ENCODE assay signal across 9 mouse cellular contexts in genomic region chr1:42491644-42492277, GRCm38 (mm10).
DNase-seq lines count a peak whose midpoint lies in the region; ATAC-seq and TF ChIP-seq lines count a peak whose summit lies in the region.
"Had no signal": no experiment of that assay in that cellular context is flagged by ENCODE, and none has a peak within 500 bp of the region (broad histone marks: within the 10 kb centered on the region; RNA-seq: fewer than 3 reads in every experiment).

No protein-coding gene starts in this region.

- no peaks in the 10 kb centered on the region for H3K4me1 ChIP-seq in heart, adult 2 months (ENCODE audit: control insufficient read depth, insufficient read depth, low read length)
- peaks cover 7% of the 10 kb centered on the region for H3K4me1 ChIP-seq in heart, embryonic 15.5 days (replicated peaks)
- H3K4me1 ChIP-seq in limb, embryonic 14.5 days (ENCODE audit: control insufficient read depth, insufficient read depth, low read length) = peaks cover 10% of the 10 kb centered on the region

- TF ChIP-seq POLR2A in heart, adult 2 months (IDR thresholded peaks at IDR 0.05; ENCODE audit: insufficient read depth, low read depth, low read length) = no peak
- TF ChIP-seq POLR2A in limb, embryonic 14.5 days (IDR thresholded peaks at IDR 0.05; ENCODE audit: borderline replicate concordance, extremely low read depth, insufficient read depth, insufficient read length) = no peak

- intact Hi-C loops in heart, adult 2 months (cut with DNase I) = no loop called here
- intact Hi-C loops in heart, postnatal 25 days (cut with DNase I) = no loop called here
- intact Hi-C loops in left cerebral cortex, postnatal 36 days (cut with DNase I) = no loop called here

- no peaks in the 10 kb centered on the region for H3K9me3 ChIP-seq in heart, embryonic 15.5 days (replicated peaks)
- H3K9me3 ChIP-seq in limb, embryonic 14.5 days (ENCODE audit: control insufficient read depth, low read length) = no peaks in the 10 kb centered on the region

- peak overlapping the region; percentile 32; the same call in 1 of the 2 replicates for H3K4me3 ChIP-seq in heart, adult 2 months
- peak overlapping the region; percentile 48 for H3K4me3 ChIP-seq in heart, embryonic 15.5 days
- peak overlapping the region; percentile 33 for H3K4me3 ChIP-seq in limb, embryonic 14.5 days (replicated peaks; ENCODE audit: low read length)

- no peaks in the 10 kb centered on the region for H3K27me3 ChIP-seq in heart, adult 2 months (ENCODE audit: control insufficient read depth, insufficient read depth, low read length)
- H3K27me3 ChIP-seq in heart, embryonic 15.5 days = peaks cover 9% of the 10 kb centered on the region; the same call in 1 of the 2 replicates
- peaks cover 7% of the 10 kb centered on the region; the same call in 1 of the 2 replicates for H3K27me3 ChIP-seq in limb, embryonic 14.5 days (ENCODE audit: control insufficient read depth, insufficient read depth, low read length)

- no peak for TF ChIP-seq CTCF in heart, adult 2 months (IDR thresholded peaks at IDR 0.05)

- peak overlapping the region; percentile 4 for H3K9ac ChIP-seq in heart, adult 2 months (ENCODE audit: low read depth, low read length)
- peak overlapping the region; percentile 61 for H3K9ac ChIP-seq in heart, embryonic 15.5 days
- H3K9ac ChIP-seq in limb, embryonic 14.5 days (ENCODE audit: low read depth, low read length, severe bottlenecking) = peak overlapping the region; percentile 48

- 6% methylated on average over 35 of the region's 35 CpGs for WGBS in heart, adult 2 months
- 4% methylated on average over 35 of the region's 35 CpGs for WGBS in heart, embryonic 15.5 days
- 3% methylated on average over 33 of the region's 35 CpGs for WGBS in limb, embryonic 14.5 days

- H3K4me2 ChIP-seq in heart, embryonic 15.5 days = peak overlapping the region; percentile 85
- peak overlapping the region; percentile 61 for H3K4me2 ChIP-seq in limb, embryonic 14.5 days (replicated peaks; ENCODE audit: low read depth, low read length, severe bottlenecking)

- peak in 1 of 2 experiments; percentile 20 for DNase-seq in heart, adult 2 months
- no peak for DNase-seq in heart, postnatal 25 days (ENCODE audit: low spot score)
- peak; percentile 43 for DNase-seq in ZHBTc4 (ENCODE audit: low read depth, low spot score)
- no peak for DNase-seq in limb, embryonic 14.5 days (ENCODE audit: low spot score)
- peak; percentile 20 for DNase-seq in right cerebral cortex, postnatal 14 days
- DNase-seq in urinary bladder, adult 2 months (ENCODE audit: low spot score) = no peak
- no peak for DNase-seq in left cerebral cortex, postnatal 36 days (ENCODE audit: low spot score in 2 of 2)

- H3K36me3 ChIP-seq in heart, adult 2 months (ENCODE audit: control insufficient read depth, insufficient read depth, low read length) = no peaks in the 10 kb centered on the region
- no peaks in the 10 kb centered on the region for H3K36me3 ChIP-seq in heart, embryonic 15.5 days
- H3K36me3 ChIP-seq in limb, embryonic 14.5 days (ENCODE audit: control insufficient read depth, insufficient read depth, low read length) = no peaks in the 10 kb centered on the region
- H3K36me3 ChIP-seq: G1E had no signal

- no peak for TF ChIP-seq EP300 in heart, adult 2 months (IDR thresholded peaks at IDR 0.05; ENCODE audit: insufficient read depth, low read depth, low read length)

- H3K27ac ChIP-seq in heart, adult 2 months = no peak overlapping the region
- H3K27ac ChIP-seq in heart, embryonic 15.5 days = no peak overlapping the region
- H3K27ac ChIP-seq in limb, embryonic 14.5 days (replicated peaks; ENCODE audit: low read depth, low read length) = no peak overlapping the region

- no peaks in the 10 kb centered on the region for H3K79me2 ChIP-seq in heart, adult 2 months (replicated peaks; ENCODE audit: control insufficient read depth, insufficient read depth, low read length)

- peak; percentile 72; the same call in 1 of the 2 replicates for ATAC-seq in heart, embryonic 15.5 days (replicated peaks; ENCODE audit: insufficient number of reproducible peaks, insufficient read depth, low FRiP score, low read depth)
- 0 out of 2 replicates have a peak, but pooled peaks have one; percentile 19 for ATAC-seq in limb, embryonic 14.5 days (ENCODE audit: low FRiP score, low read depth)

Comparison
In these comparisons a context has a peak if more than half of its experiments do, and no peak if none do; other contexts are left out.
1. DNase-seq: peak in ZHBTc4 (single experiment) and right cerebral cortex, postnatal 14 days (single experiment); none in heart, postnatal 25 days (single experiment), limb, embryonic 14.5 days (single experiment), urinary bladder, adult 2 months (single experiment) and left cerebral cortex, postnatal 36 days (0 of 2).
2. H3K9ac ChIP-seq: peak in every context shown above with its lines; median percentile 61 in heart, embryonic 15.5 days; 48 in limb, embryonic 14.5 days; 4 in heart, adult 2 months.
3. Peak in every context shown above with its lines, with median percentiles within 50 percentile points of each other: H3K4me3 ChIP-seq.